Comparison of ENCODE assay signal across 10 mouse cellular contexts in genomic region chr11:60102664-60103063, GRCm38 (mm10). TPM values are rescaled to one million over a fixed set of nuclear protein-coding genes. Genes with fewer than 3 reads are reported as not detected.
A peak's percentile ranks its signal among the peaks of the same experiment; 100 is the strongest.
DNase-seq lines count a peak whose midpoint lies in the region; ATAC-seq and TF ChIP-seq lines count a peak whose summit lies in the region.
"Had no signal": no experiment of that assay in that cellular context is flagged by ENCODE, and none has a peak within 500 bp of the region (broad histone marks: within the 10 kb centered on the region; RNA-seq: fewer than 3 reads in every experiment).

No protein-coding gene starts in this region.

- TF ChIP-seq CTCF in kidney, adult 2 months (conservative IDR thresholded peaks at IDR 0.05; ENCODE audit: insufficient read depth, insufficient read length, low read depth, low read length): no peak

- H3K4me1 ChIP-seq in kidney, adult 2 months (ENCODE audit: control insufficient read depth, insufficient read depth, low read length): 0 out of 2 replicates have a peak, but pooled peaks cover 6% of the 10 kb centered on the region
- H3K4me1 ChIP-seq in kidney, embryonic 16.5 days (ENCODE audit: insufficient read depth, low read length): peaks cover 16% of the 10 kb centered on the region
- H3K4me1 ChIP-seq in embryonic facial prominence, embryonic 14.5 days (ENCODE audit: control insufficient read depth, insufficient read depth, low read length): peaks cover 11% of the 10 kb centered on the region

- no peak for TF ChIP-seq POLR2A in kidney, adult 2 months (IDR thresholded peaks at IDR 0.05; ENCODE audit: low read depth, low read length)

- H3K9me3 ChIP-seq in kidney, embryonic 16.5 days (ENCODE audit: low read length): no peaks in the 10 kb centered on the region
- no peaks in the 10 kb centered on the region for H3K9me3 ChIP-seq in embryonic facial prominence, embryonic 14.5 days (ENCODE audit: control insufficient read depth, low read length)
- H3K9me3 ChIP-seq: forebrain, embryonic 13.5 days; intestine, embryonic 15.5 days had no signal

- no peaks in the 10 kb centered on the region for H3K27me3 ChIP-seq in kidney, adult 2 months (replicated peaks; ENCODE audit: control insufficient read depth, insufficient read depth, low read length)
- no peaks in the 10 kb centered on the region for H3K27me3 ChIP-seq in kidney, embryonic 16.5 days (ENCODE audit: insufficient read depth, low read length)
- no peaks in the 10 kb centered on the region for H3K27me3 ChIP-seq in embryonic facial prominence, embryonic 14.5 days (replicated peaks; ENCODE audit: control insufficient read depth, insufficient read depth, low read length)
- H3K27me3 ChIP-seq: forebrain, embryonic 13.5 days; intestine, embryonic 15.5 days had no signal

- H3K4me3 ChIP-seq in kidney, adult 2 months (ENCODE audit: insufficient read depth, low read depth, low read length): no peak overlapping the region
- no peak overlapping the region for H3K4me3 ChIP-seq in kidney, embryonic 16.5 days (ENCODE audit: low read length)
- H3K4me3 ChIP-seq in embryonic facial prominence, embryonic 14.5 days (ENCODE audit: low read depth, low read length): no peak overlapping the region
- H3K4me3 ChIP-seq: forebrain, embryonic 13.5 days; intestine, embryonic 15.5 days had no signal

- no peak overlapping the region for H3K27ac ChIP-seq in kidney, adult 2 months (ENCODE audit: insufficient read depth, low read depth, low read length)
- H3K27ac ChIP-seq in kidney, embryonic 16.5 days (ENCODE audit: low read length): no peak overlapping the region
- no peak overlapping the region for H3K27ac ChIP-seq in embryonic facial prominence, embryonic 14.5 days (replicated peaks; ENCODE audit: low read depth, low read length)
- H3K27ac ChIP-seq: forebrain, embryonic 13.5 days; intestine, embryonic 15.5 days; macrophage had no signal

- ATAC-seq in kidney, embryonic 16.5 days (ENCODE audit: low FRiP score, low TSS enrichment): no peak
- ATAC-seq in embryonic facial prominence, embryonic 14.5 days (ENCODE audit: low read depth): no peak
- ATAC-seq: forebrain, embryonic 13.5 days; intestine, embryonic 15.5 days had no signal

- no peak overlapping the region for H3K4me2 ChIP-seq in kidney, embryonic 16.5 days (replicated peaks; ENCODE audit: low read depth, low read length)
- H3K4me2 ChIP-seq in embryonic facial prominence, embryonic 14.5 days (ENCODE audit: low read depth, low read length): no peak overlapping the region
- H3K4me2 ChIP-seq: forebrain, embryonic 13.5 days; intestine, embryonic 15.5 days had no signal

- H3K36me3 ChIP-seq in kidney, adult 2 months (ENCODE audit: control insufficient read depth, insufficient read depth, low read length): no peaks in the 10 kb centered on the region
- H3K36me3 ChIP-seq in kidney, embryonic 16.5 days (ENCODE audit: insufficient read depth, low read length): no peaks in the 10 kb centered on the region
- H3K36me3 ChIP-seq in embryonic facial prominence, embryonic 14.5 days (ENCODE audit: control insufficient read depth, insufficient read depth, low read length): no peaks in the 10 kb centered on the region
- H3K36me3 ChIP-seq: intestine, embryonic 15.5 days had no signal

- 54% methylated on average over 6 of the region's 6 CpGs for WGBS in kidney, adult 2 months
- WGBS in kidney, embryonic 16.5 days: 64% methylated on average over 6 of the region's 6 CpGs
- 53% methylated on average over 6 of the region's 6 CpGs for WGBS in embryonic facial prominence, embryonic 14.5 days

- DNase-seq in kidney, adult 2 months: peak; percentile 48
- peak; percentile 88 for DNase-seq in MEL-GATA-1-ER (ENCODE audit: extremely low read depth, low read depth)
- peak; percentile 85 for DNase-seq in embryonic facial prominence, embryonic 14.5 days (ENCODE audit: low spot score)
- peak; percentile 57 for DNase-seq in lung, postnatal 14 days
- no peak for DNase-seq in frontal cortex, postnatal 14 days (ENCODE audit: low spot score in 2 of 2)
- no peak for DNase-seq in layer of hippocampus, adult 8-10 months (ENCODE audit: low spot score in 2 of 2)

- no peak overlapping the region for H3K9ac ChIP-seq in kidney, embryonic 16.5 days (replicated peaks; ENCODE audit: low read length)
- no peak overlapping the region for H3K9ac ChIP-seq in embryonic facial prominence, embryonic 14.5 days (ENCODE audit: low read depth, low read length)
- H3K9ac ChIP-seq: forebrain, embryonic 13.5 days; intestine, embryonic 15.5 days had no signal

RNA-seq across cellular contexts. Expression of gene Rai1, which starts 2.1 kb away (rescaled TPM):
- 26.1 and 29.2 TPM in 2 replicates for polyA plus RNA-seq in kidney, adult 2 months (2012; rRNA removed)
- 21.5 and 24.0 TPM in 2 replicates for polyA plus RNA-seq in kidney, embryonic 16.5 days (2015; fragmentation: Nextera tagmentation; extraction: Ambion mirVana)
- polyA plus RNA-seq in embryonic facial prominence, embryonic 14.5 days (2014; fragmentation: Nextera tagmentation; extraction: Ambion mirVana): 23.9 and 27.6 TPM in 2 replicates
- total RNA-seq in layer of hippocampus, adult 8-10 months (2022): 10 to 100 TPM; 70.5 to 85.6 (median 78.1) TPM

RNA-seq across cellular contexts. Expression of gene Pemt, which starts 56.4 kb away (rescaled TPM):
- 7.1 and 8.7 TPM in 2 replicates for polyA plus RNA-seq in kidney, adult 2 months (2012; rRNA removed)
- polyA plus RNA-seq in kidney, embryonic 16.5 days (2015; fragmentation: Nextera tagmentation; extraction: Ambion mirVana): 11.2 and 12.2 TPM in 2 replicates
- 8.0 and 9.2 TPM in 2 replicates for polyA plus RNA-seq in embryonic facial prominence, embryonic 14.5 days (2014; fragmentation: Nextera tagmentation; extraction: Ambion mirVana)
- 1 to 10 TPM; 3.0 to 7.8 (median 6.2) TPM for total RNA-seq in layer of hippocampus, adult 8-10 months (2022)

Comparison
In these comparisons a context has a peak if more than half of its experiments do, and no peak if none do; other contexts are left out.
1. DNase-seq: peak in kidney, adult 2 months (single experiment), MEL-GATA-1-ER (single experiment), embryonic facial prominence, embryonic 14.5 days (single experiment) and lung, postnatal 14 days (single experiment); none in frontal cortex, postnatal 14 days (0 of 2) and layer of hippocampus, adult 8-10 months (0 of 2).